Mouse (Mus musculus): ENCODE measurements at regions not wholly inside any gene's neighbourhood (a gene's known extent, or its start where the extent isn't known, plus 50 kb on each side); places are given as distances from the start of the nearest gene placed in this dataset.
"Not testable (repeated sequence)": the region's sequence is repeated elsewhere in the genome, so short reads cannot be mapped to it uniquely, and the experiment has no call there.

- DNase-seq, result no peak
These were observed 583.6 kb upstream of the Nectin3 start for GRCm38 (mm10) chr16:47081896-47082295.

- no peak for DNase-seq
These were observed 582.0 kb upstream of the Nectin3 start for GRCm38 (mm10) chr16:47080330-47080729.

- DNase-seq, result no peak
These were observed 561.1 kb upstream of the Nectin3 start for GRCm38 (mm10) chr16:47059293-47059963.

GRCm38 (mm10) chr16:47058811-47059210, 560.5 kb upstream of the Nectin3 start:
- DNase-seq, result no peak

- no peak for DNase-seq
These were observed 527.6 kb upstream of the Nectin3 start for GRCm38 (mm10) chr16:47025971-47026370.

GRCm38 (mm10) chr16:47017486-47017885, 519.2 kb upstream of the Nectin3 start:
- no peak for DNase-seq

GRCm38 (mm10) chr16:46982910-46983600, 484.7 kb upstream of the Nectin3 start:
- DNase-seq, result no peak

GRCm38 (mm10) chr16:46982272-46982909, 484.1 kb upstream of the Nectin3 start:
- no peak for DNase-seq

GRCm38 (mm10) chr16:46965741-46966140, 467.4 kb upstream of the Nectin3 start:
- DNase-seq, result no peak

- no peak for DNase-seq
These were observed 458.7 kb upstream of the Nectin3 start for GRCm38 (mm10) chr16:46956990-46957389.

GRCm38 (mm10) chr16:46926060-46926459, 427.7 kb upstream of the Nectin3 start:
- DNase-seq, result no peak

GRCm38 (mm10) chr16:46894576-46895203, 396.4 kb upstream of the Nectin3 start:
- DNase-seq, result no peak

GRCm38 (mm10) chr16:46878739-46879138, 380.4 kb upstream of the Nectin3 start:
- no peak for DNase-seq

GRCm38 (mm10) chr16:46863959-46864358, 365.6 kb upstream of the Nectin3 start:
- no peak for DNase-seq

GRCm38 (mm10) chr16:46849534-46849933, 351.2 kb upstream of the Nectin3 start:
- no peak for DNase-seq

- DNase-seq, result no peak
These were observed 350.4 kb upstream of the Nectin3 start for GRCm38 (mm10) chr16:46848755-46849154.

- DNase-seq, result no peak
These were observed 349.5 kb upstream of the Nectin3 start for GRCm38 (mm10) chr16:46847707-46848356.

- no peak for DNase-seq
These were observed 342.9 kb upstream of the Nectin3 start for GRCm38 (mm10) chr16:46841179-46841578.

GRCm38 (mm10) chr16:46840764-46841163, 342.4 kb upstream of the Nectin3 start:
- no peak for DNase-seq

- DNase-seq, result no peak
These were observed 326.8 kb upstream of the Nectin3 start for GRCm38 (mm10) chr16:46825147-46825546.

- DNase-seq, result no peak
These were observed 324.4 kb upstream of the Nectin3 start for GRCm38 (mm10) chr16:46822753-46823152.

GRCm38 (mm10) chr16:46818215-46818614, 319.9 kb upstream of the Nectin3 start:
- no peak for DNase-seq

GRCm38 (mm10) chr16:46811835-46812234, 313.5 kb upstream of the Nectin3 start:
- not testable (repeated sequence) for DNase-seq
